Mouse (Mus musculus): ENCODE results near the gene Oas3.

DNA sequence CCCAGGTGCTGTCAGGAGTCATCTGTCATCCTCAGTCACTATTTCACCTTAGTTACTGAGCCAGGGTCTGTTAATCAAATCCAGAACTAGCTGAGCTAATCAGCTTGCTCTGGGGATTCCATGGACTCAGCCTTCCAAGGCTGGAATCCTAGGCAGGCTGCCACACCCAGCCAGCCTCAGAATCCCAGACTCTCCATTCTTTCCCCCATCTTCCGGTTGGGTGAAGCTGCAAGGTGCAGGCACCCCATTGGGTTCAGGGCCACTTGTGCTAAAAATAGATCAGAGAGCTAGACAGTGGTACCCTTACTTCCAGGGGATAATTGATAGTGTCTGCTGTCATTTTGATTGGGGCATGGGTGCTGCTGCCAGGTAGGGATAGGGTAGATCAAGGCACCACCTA lies 44.7 kb downstream of the Oas3 start:
- no peak for TF ChIP-seq EP300 (IDR thresholded peaks at IDR 0.05; ENCODE audit: low read depth)
- no peak for TF ChIP-seq CTCF (IDR thresholded peaks at IDR 0.05; ENCODE audit: low read depth)
